Mouse (Mus musculus): ENCODE data around the gene Pea15a. TPM values are rescaled to one million over a fixed set of nuclear protein-coding genes. Genes with fewer than 3 reads are reported as not detected.
A peak's percentile ranks its signal among the peaks of the same experiment; 100 is the strongest.

Pea15a gene
- polyA plus RNA-seq, 1 experiment from 2014 or later = 525 TPM

GRCm38 (mm10) chr1:172172381-172172780 is 34.2 kb downstream of the Pea15a start:
- WGBS = 91% methylated on average over 21 of the region's 21 CpGs
- Histone ChIP-seq H3K36me3 (ENCODE audit: control insufficient read depth, insufficient read depth, low read length) (peaks cover 41% of the 10 kb centered on the region), H3K4me3 (ENCODE audit: low read depth, low read length) (no peak overlapping the region), H3K4me1 (ENCODE audit: control insufficient read depth, insufficient read depth, low read length) (no peaks in the 10 kb centered on the region), H3K9me3 (replicated peaks; ENCODE audit: control insufficient read depth, low read length, poor library complexity, severe bottlenecking) (no peaks in the 10 kb centered on the region), H3K4me2 (ENCODE audit: low read length) (no peak overlapping the region), H3K27ac (ENCODE audit: low read length) (no peak overlapping the region), H3K9ac (ENCODE audit: low read depth, low read length) (no peak overlapping the region), H3K27me3 (ENCODE audit: control insufficient read depth, insufficient read depth, low read depth, low read length) (no peaks in the 10 kb centered on the region)
- no peak for ATAC-seq

- Histone ChIP-seq H3K4me2 (ENCODE audit: low read length) (no peak overlapping the region), H3K27ac (ENCODE audit: low read length) (no peak overlapping the region), H3K36me3 (ENCODE audit: control insufficient read depth, insufficient read depth, low read length) (peaks cover 34% of the 10 kb centered on the region), H3K4me1 (ENCODE audit: control insufficient read depth, insufficient read depth, low read length) (no peaks in the 10 kb centered on the region), H3K27me3 (ENCODE audit: control insufficient read depth, insufficient read depth, low read depth, low read length) (no peaks in the 10 kb centered on the region), H3K9me3 (replicated peaks; ENCODE audit: control insufficient read depth, low read length, poor library complexity, severe bottlenecking) (no peaks in the 10 kb centered on the region), H3K9ac (ENCODE audit: low read depth, low read length) (no peak overlapping the region), H3K4me3 (ENCODE audit: low read depth, low read length) (no peak overlapping the region)
- no peak for ATAC-seq
- WGBS = 96% methylated on average over 5 of the region's 5 CpGs
Measured at GRCm38 (mm10) chr1:172169809-172170208, 36.8 kb downstream of the Pea15a start.

GRCm38 (mm10) chr1:172167911-172168310 is 38.7 kb downstream of the Pea15a start:
- Histone ChIP-seq H3K27me3 (ENCODE audit: control insufficient read depth, insufficient read depth, low read depth, low read length) (no peaks in the 10 kb centered on the region), H3K4me3 (ENCODE audit: low read depth, low read length) (no peak overlapping the region), H3K9me3 (replicated peaks; ENCODE audit: control insufficient read depth, low read length, poor library complexity, severe bottlenecking) (no peaks in the 10 kb centered on the region), H3K27ac (ENCODE audit: low read length) (no peak overlapping the region), H3K4me2 (ENCODE audit: low read length) (no peak overlapping the region), H3K36me3 (ENCODE audit: control insufficient read depth, insufficient read depth, low read length) (peaks cover 28% of the 10 kb centered on the region), H3K4me1 (ENCODE audit: control insufficient read depth, insufficient read depth, low read length) (no peaks in the 10 kb centered on the region; the same call in 1 of the 2 replicates), H3K9ac (ENCODE audit: low read depth, low read length) (no peak overlapping the region)
- ATAC-seq = no peak
- WGBS = 77% methylated on average over 5 of the region's 5 CpGs

GRCm38 (mm10) chr1:172162959-172163358 is 43.6 kb downstream of the Pea15a start:
- H3K9ac ChIP-seq (ENCODE audit: low read depth, low read length) = no peak overlapping the region

GRCm38 (mm10) chr1:172162009-172162408 is 44.6 kb downstream of the Pea15a start:
- H3K27ac ChIP-seq (ENCODE audit: low read length) = no peak overlapping the region
- H3K9ac ChIP-seq (ENCODE audit: low read depth, low read length) = no peak overlapping the region
- H3K36me3 ChIP-seq (ENCODE audit: control insufficient read depth, insufficient read depth, low read length) = peaks cover 2% of the 10 kb centered on the region; the same call in 1 of the 2 replicates
- H3K4me3 ChIP-seq (ENCODE audit: low read depth, low read length) = no peak overlapping the region
- 97% methylated on average over 1 of the region's 1 CpGs for WGBS
- no peaks in the 10 kb centered on the region for H3K9me3 ChIP-seq (replicated peaks; ENCODE audit: control insufficient read depth, low read length, poor library complexity, severe bottlenecking)
- no peaks in the 10 kb centered on the region for H3K27me3 ChIP-seq (ENCODE audit: control insufficient read depth, insufficient read depth, low read depth, low read length)
- H3K4me2 ChIP-seq (ENCODE audit: low read length) = no peak overlapping the region
- H3K4me1 ChIP-seq (ENCODE audit: control insufficient read depth, insufficient read depth, low read length) = no peaks in the 10 kb centered on the region; the same call in 1 of the 2 replicates
- 0 out of 2 replicates have a peak, but pooled peaks have one; percentile 17 for ATAC-seq

More at GRCm38 (mm10) chr1:172162959-172163358, 43.6 kb downstream of the Pea15a start:
- Histone ChIP-seq H3K27me3 (ENCODE audit: control insufficient read depth, insufficient read depth, low read depth, low read length) (no peaks in the 10 kb centered on the region), H3K27ac (ENCODE audit: low read length) (no peak overlapping the region), H3K4me2 (ENCODE audit: low read length) (no peak overlapping the region), H3K9me3 (replicated peaks; ENCODE audit: control insufficient read depth, low read length, poor library complexity, severe bottlenecking) (no peaks in the 10 kb centered on the region), H3K4me1 (ENCODE audit: control insufficient read depth, insufficient read depth, low read length) (no peaks in the 10 kb centered on the region; the same call in 1 of the 2 replicates), H3K4me3 (ENCODE audit: low read depth, low read length) (no peak overlapping the region), H3K36me3 (ENCODE audit: control insufficient read depth, insufficient read depth, low read length) (peaks cover 8% of the 10 kb centered on the region)
- no peak for ATAC-seq
- 95% methylated on average over 6 of the region's 6 CpGs for WGBS

GRCm38 (mm10) chr1:172160508-172160907 is 46.1 kb downstream of the Pea15a start:
- Histone ChIP-seq H3K36me3 (ENCODE audit: control insufficient read depth, insufficient read depth, low read length) (peaks cover 2% of the 10 kb centered on the region; the same call in 1 of the 2 replicates), H3K4me1 (ENCODE audit: control insufficient read depth, insufficient read depth, low read length) (no peaks in the 10 kb centered on the region; the same call in 1 of the 2 replicates), H3K4me2 (ENCODE audit: low read length) (no peak overlapping the region), H3K9ac (ENCODE audit: low read depth, low read length) (no peak overlapping the region), H3K9me3 (replicated peaks; ENCODE audit: control insufficient read depth, low read length, poor library complexity, severe bottlenecking) (no peaks in the 10 kb centered on the region), H3K27me3 (ENCODE audit: control insufficient read depth, insufficient read depth, low read depth, low read length) (no peaks in the 10 kb centered on the region), H3K27ac (ENCODE audit: low read length) (no peak overlapping the region), H3K4me3 (ENCODE audit: low read depth, low read length) (no peak overlapping the region)
- no peak for ATAC-seq

GRCm38 (mm10) chr1:172159970-172160369 is 46.6 kb downstream of the Pea15a start:
- Histone ChIP-seq H3K4me2 (ENCODE audit: low read length) (no peak overlapping the region), H3K4me3 (ENCODE audit: low read depth, low read length) (no peak overlapping the region), H3K27me3 (ENCODE audit: control insufficient read depth, insufficient read depth, low read depth, low read length) (no peaks in the 10 kb centered on the region), H3K36me3 (ENCODE audit: control insufficient read depth, insufficient read depth, low read length) (peaks cover 2% of the 10 kb centered on the region; the same call in 1 of the 2 replicates), H3K27ac (ENCODE audit: low read length) (no peak overlapping the region), H3K9ac (ENCODE audit: low read depth, low read length) (no peak overlapping the region), H3K4me1 (ENCODE audit: control insufficient read depth, insufficient read depth, low read length) (no peaks in the 10 kb centered on the region; the same call in 1 of the 2 replicates), H3K9me3 (replicated peaks; ENCODE audit: control insufficient read depth, low read length, poor library complexity, severe bottlenecking) (no peaks in the 10 kb centered on the region)
- ATAC-seq = no peak
- 77% methylated on average over 4 of the region's 4 CpGs for WGBS

GRCm38 (mm10) chr1:172155518-172155917 is 51.1 kb downstream of the Pea15a start:
- ATAC-seq = no peak
- Histone ChIP-seq H3K27me3 (ENCODE audit: control insufficient read depth, insufficient read depth, low read depth, low read length) (no peaks in the 10 kb centered on the region), H3K4me3 (ENCODE audit: low read depth, low read length) (no peak overlapping the region), H3K9me3 (replicated peaks; ENCODE audit: control insufficient read depth, low read length, poor library complexity, severe bottlenecking) (no peaks in the 10 kb centered on the region), H3K36me3 (ENCODE audit: control insufficient read depth, insufficient read depth, low read length) (peaks cover 4% of the 10 kb centered on the region; the same call in 1 of the 2 replicates), H3K4me1 (ENCODE audit: control insufficient read depth, insufficient read depth, low read length) (peaks cover 4% of the 10 kb centered on the region), H3K4me2 (ENCODE audit: low read length) (no peak overlapping the region), H3K9ac (ENCODE audit: low read depth, low read length) (no peak overlapping the region), H3K27ac (ENCODE audit: low read length) (no peak overlapping the region)
- 91% methylated on average over 3 of the region's 3 CpGs for WGBS

- Histone ChIP-seq H3K9ac (ENCODE audit: low read depth, low read length) (no peak overlapping the region), H3K4me1 (ENCODE audit: control insufficient read depth, insufficient read depth, low read length) (peaks cover 10% of the 10 kb centered on the region), H3K4me2 (ENCODE audit: low read length) (no peak overlapping the region), H3K27me3 (ENCODE audit: control insufficient read depth, insufficient read depth, low read depth, low read length) (no peaks in the 10 kb centered on the region), H3K9me3 (replicated peaks; ENCODE audit: control insufficient read depth, low read length, poor library complexity, severe bottlenecking) (no peaks in the 10 kb centered on the region), H3K36me3 (ENCODE audit: control insufficient read depth, insufficient read depth, low read length) (peaks cover 4% of the 10 kb centered on the region; the same call in 1 of the 2 replicates), H3K27ac (ENCODE audit: low read length) (no peak overlapping the region), H3K4me3 (ENCODE audit: low read depth, low read length) (no peak overlapping the region)
- ATAC-seq = no peak
- 98% methylated on average over 3 of the region's 3 CpGs for WGBS
Measured at GRCm38 (mm10) chr1:172154536-172154935, 52.1 kb downstream of the Pea15a start.
